Mouse (Mus musculus): ENCODE data around the gene Pmch.

The Pmch gene

GRCm38 (mm10) chr10:88090772-88091171, at the start of gene Pmch:
Gene Pmch, plus strand, starts transcription at chr10:88091072.
- DNase-seq = no peak

- no peak for DNase-seq
These were observed 46.6 kb upstream of the Pmch start for GRCm38 (mm10) chr10:88044297-88044696.

DNA sequence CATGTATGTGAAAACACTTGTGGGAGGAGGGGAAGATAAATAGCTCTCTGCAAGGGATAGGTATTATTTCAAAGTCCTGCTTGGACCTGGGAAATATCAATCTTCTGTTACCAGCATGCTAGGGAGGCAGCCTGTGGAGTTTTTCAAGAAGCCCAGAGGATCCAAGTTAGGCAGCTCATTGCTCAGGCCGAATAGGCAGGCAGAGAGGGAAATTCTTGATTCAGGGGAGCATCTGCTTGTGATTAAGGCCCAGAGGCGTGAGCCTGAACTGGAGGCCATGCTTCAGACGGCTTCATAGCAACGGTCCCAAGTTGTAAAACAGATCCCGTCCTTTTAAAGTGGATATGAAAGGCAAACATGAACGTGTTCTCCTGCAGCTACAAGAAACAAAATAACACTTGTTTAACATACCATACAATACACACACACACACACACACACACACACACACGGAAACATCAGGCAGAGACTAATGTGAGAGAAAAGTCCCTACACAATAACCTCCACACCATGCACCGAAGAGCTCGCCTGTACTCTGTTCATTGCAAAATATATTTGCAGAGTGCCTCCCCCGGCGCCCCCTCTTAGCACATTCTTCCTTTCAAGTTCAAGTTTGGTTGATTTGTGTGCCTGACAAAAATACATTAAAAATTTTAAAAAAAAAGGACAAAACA, 44.6 kb upstream of the Pmch start:
- DNase-seq = no peak

GRCm38 (mm10) chr10:88054233-88054985, 36.5 kb upstream of the Pmch start:
- DNase-seq = no peak

- no peak for DNase-seq
These were observed 33.8 kb upstream of the Pmch start for GRCm38 (mm10) chr10:88056950-88057649.

GRCm38 (mm10) chr10:88063436-88063835, 27.4 kb upstream of the Pmch start:
- DNase-seq = no peak

- no peak for DNase-seq
These were observed 26.0 kb upstream of the Pmch start for GRCm38 (mm10) chr10:88064872-88065271.

- no peak for DNase-seq
These were observed 23.5 kb upstream of the Pmch start for GRCm38 (mm10) chr10:88067377-88067776.

- no peak for DNase-seq
These were observed 15.3 kb downstream of the Pmch start for GRCm38 (mm10) chr10:88106169-88106568.

DNA sequence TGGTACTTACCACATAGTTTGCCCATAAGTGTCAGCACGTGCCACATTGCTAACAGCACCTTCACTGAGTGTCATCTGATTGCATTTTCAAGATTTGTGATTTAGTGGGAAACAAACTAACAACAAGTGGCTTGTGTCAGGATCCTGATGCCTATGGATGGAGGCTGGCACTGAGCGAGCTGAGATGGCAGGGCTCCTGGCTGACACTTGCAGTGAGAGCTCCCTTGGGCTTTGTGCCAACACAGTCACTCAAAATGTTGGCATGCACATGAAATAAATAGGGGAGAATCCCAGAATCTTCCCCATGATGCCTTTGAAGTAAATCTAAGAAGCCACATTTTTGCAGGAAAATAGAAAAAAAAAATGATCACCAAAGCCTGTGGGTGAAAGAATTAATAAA, 22.4 kb downstream of the Pmch start:
- DNase-seq = no peak

DNA sequence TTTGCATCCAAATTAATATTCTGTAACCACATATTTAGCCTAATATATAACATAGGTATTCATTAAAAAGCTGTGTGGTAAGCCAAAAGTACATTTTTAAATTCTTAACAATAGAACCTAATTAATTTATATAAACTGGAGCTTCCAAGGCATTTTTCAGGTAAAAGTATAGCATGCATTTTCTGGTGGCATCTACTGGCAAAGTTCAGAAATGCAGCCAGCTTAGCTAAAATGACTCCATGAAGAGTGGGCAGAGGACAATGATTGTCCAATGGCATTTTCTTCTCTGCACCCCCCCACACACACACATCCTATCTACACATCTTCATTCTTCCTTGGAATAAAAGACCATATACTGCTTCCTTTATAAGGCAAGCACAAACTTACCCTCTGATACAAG, 28.8 kb downstream of the Pmch start:
- no peak for DNase-seq

DNA sequence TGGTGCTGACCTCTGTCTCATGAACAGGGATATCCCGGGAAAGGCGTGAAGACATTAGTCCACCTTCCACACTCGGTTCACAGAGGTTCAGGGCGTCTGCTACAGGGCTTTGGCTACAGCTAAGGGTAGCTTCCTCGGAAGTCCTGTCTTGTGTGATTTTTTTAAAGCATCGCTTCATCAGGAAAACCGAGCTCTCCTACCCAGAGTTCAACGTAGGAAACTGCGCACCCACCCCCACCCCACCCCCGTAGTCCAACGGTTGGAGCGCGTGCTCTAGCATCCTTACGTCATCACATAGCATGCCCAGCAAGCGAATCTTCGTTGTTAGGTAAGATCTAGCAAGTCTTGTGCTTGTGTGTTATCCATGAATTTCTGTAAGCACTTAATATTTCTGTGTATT, 44.8 kb downstream of the Pmch start:
- no peak for DNase-seq

Data from thymus, postnatal 36 days (tissue).